ENCODE assay signal across 9 mouse cellular contexts in genomic region chr6:86747171-86747570, GRCm38 (mm10). TPM values are rescaled to one million over a fixed set of nuclear protein-coding genes. Genes with fewer than 3 reads are reported as not detected.
DNase-seq lines count a peak whose midpoint lies in the region; ATAC-seq and TF ChIP-seq lines count a peak whose summit lies in the region.
"Had no signal": no experiment of that assay in that cellular context is flagged by ENCODE, and none has a peak within 500 bp of the region (broad histone marks: within the 10 kb centered on the region; RNA-seq: fewer than 3 reads in every experiment).

No protein-coding gene starts in this region.

- POLR2A ChIA-PET in Patski (lab: Charles Lee) = interaction anchor here (1.0 to 1.2 kb wide), 2 partner anchors 11 to 15 kb away, joined by 3 read pairs; no protein-coding TSS in a partner anchor

- H3K36me3 ChIP-seq in hindbrain, embryonic 11.5 days (ENCODE audit: control insufficient read depth, insufficient read depth, low read length) = no peaks in the 10 kb centered on the region
- H3K36me3 ChIP-seq in hindbrain, embryonic 12.5 days = no peaks in the 10 kb centered on the region
- no peaks in the 10 kb centered on the region for H3K36me3 ChIP-seq in midbrain, embryonic 10.5 days
- H3K36me3 ChIP-seq: embryonic facial prominence, embryonic 12.5 days had no signal

- no peaks in the 10 kb centered on the region for H3K4me1 ChIP-seq in hindbrain, embryonic 11.5 days (replicated peaks; ENCODE audit: control insufficient read depth, insufficient read depth, low read length)
- no peaks in the 10 kb centered on the region for H3K4me1 ChIP-seq in hindbrain, embryonic 12.5 days
- no peaks in the 10 kb centered on the region for H3K4me1 ChIP-seq in midbrain, embryonic 10.5 days
- H3K4me1 ChIP-seq: embryonic facial prominence, embryonic 12.5 days had no signal

- in situ Hi-C loops in Patski (cut with MboI; ENCODE audit: low pct_unique_long_range_greater_than_20kb) = loop anchor here (10.0 kb wide), 1 partner anchor 278 kb away; no protein-coding TSS in a partner anchor

- no peak for ATAC-seq in hindbrain, embryonic 11.5 days (ENCODE audit: low FRiP score)
- no peak for ATAC-seq in hindbrain, embryonic 12.5 days (ENCODE audit: low FRiP score)
- ATAC-seq in Patski = no peak
- peak; percentile 73; the same call in 1 of the 2 replicates for ATAC-seq in common myeloid progenitor, adult 5-6 weeks (replicated peaks; ENCODE audit: low read depth, poor library complexity, severe bottlenecking)

- H3K27me3 ChIP-seq in hindbrain, embryonic 11.5 days (ENCODE audit: control insufficient read depth, insufficient read depth, low read length) = no peaks in the 10 kb centered on the region
- H3K27me3 ChIP-seq in hindbrain, embryonic 12.5 days = no peaks in the 10 kb centered on the region
- no peaks in the 10 kb centered on the region for H3K27me3 ChIP-seq in Patski
- no peaks in the 10 kb centered on the region for H3K27me3 ChIP-seq in midbrain, embryonic 10.5 days (ENCODE audit: low read depth, poor library complexity, severe bottlenecking)
- H3K27me3 ChIP-seq: embryonic facial prominence, embryonic 12.5 days had no signal

- H3K4me2 ChIP-seq in hindbrain, embryonic 11.5 days (replicated peaks; ENCODE audit: low read depth, low read length) = no peak overlapping the region
- H3K4me2 ChIP-seq in hindbrain, embryonic 12.5 days (replicated peaks) = no peak overlapping the region
- H3K4me2 ChIP-seq: embryonic facial prominence, embryonic 12.5 days had no signal

- no peaks in the 10 kb centered on the region for H3K9me3 ChIP-seq in hindbrain, embryonic 11.5 days (ENCODE audit: control insufficient read depth, low read length)
- no peaks in the 10 kb centered on the region for H3K9me3 ChIP-seq in hindbrain, embryonic 12.5 days (replicated peaks)
- no peaks in the 10 kb centered on the region for H3K9me3 ChIP-seq in midbrain, embryonic 10.5 days (replicated peaks)
- H3K9me3 ChIP-seq: embryonic facial prominence, embryonic 12.5 days had no signal

- peak; percentile 84 for TF ChIP-seq CTCF in Patski (IDR thresholded peaks at IDR 0.05)

- H3K27ac ChIP-seq in hindbrain, embryonic 11.5 days (ENCODE audit: low read depth, low read length) = no peak overlapping the region
- no peak overlapping the region for H3K27ac ChIP-seq in hindbrain, embryonic 12.5 days
- H3K27ac ChIP-seq in midbrain, embryonic 10.5 days (replicated peaks) = no peak overlapping the region
- H3K27ac ChIP-seq: embryonic facial prominence, embryonic 12.5 days had no signal

- CTCF ChIA-PET in Patski (lab: Charles Lee) = interaction anchor here (0.9 to 2.2 kb wide), 6 partner anchors 9 to 69 kb away, joined by 3 to 19 read pairs (median 3); no protein-coding TSS in a partner anchor

- DNase-seq in hindbrain, embryonic 11.5 days (ENCODE audit: low spot score) = peak; percentile 72
- DNase-seq in A20 (ENCODE audit: low read depth, low spot score) (peak; percentile 64), Patski (ENCODE audit: low read depth, low spot score) (no peak)
- DNase-seq in kidney, postnatal 36 days = peak; percentile 33 to 68
- DNase-seq in neural tube, embryonic 10.5 days (ENCODE audit: extremely low spot score, low spot score) = peak; percentile 34
- no peak for DNase-seq in midbrain, embryonic 10.5 days (ENCODE audit: low spot score)

- no peak overlapping the region for H3K4me3 ChIP-seq in hindbrain, embryonic 11.5 days (ENCODE audit: low read depth, low read length)
- no peak overlapping the region for H3K4me3 ChIP-seq in hindbrain, embryonic 12.5 days
- no peak overlapping the region for H3K4me3 ChIP-seq in midbrain, embryonic 10.5 days
- H3K4me3 ChIP-seq: embryonic facial prominence, embryonic 12.5 days had no signal

- no peak overlapping the region for H3K9ac ChIP-seq in hindbrain, embryonic 11.5 days (ENCODE audit: low read depth, low read length)
- H3K9ac ChIP-seq in hindbrain, embryonic 12.5 days = no peak overlapping the region
- H3K9ac ChIP-seq: embryonic facial prominence, embryonic 12.5 days had no signal

RNA-seq across cellular contexts. Expression of gene Gmcl1, which starts 14.0 kb away (rescaled TPM):
- polyA plus RNA-seq in hindbrain, embryonic 11.5 days (2014; fragmentation: Nextera tagmentation; extraction: Ambion mirVana) = 51.5 and 54.1 TPM in 2 replicates
- 63.9 and 64.4 TPM in 2 replicates for polyA plus RNA-seq in hindbrain, embryonic 12.5 days (2016; fragmentation: Nextera tagmentation; extraction: Ambion mirVana)
- polyA plus RNA-seq in Patski (2021) = 59.1 TPM
- 23.1 and 33.3 TPM in 2 replicates for total RNA-seq in common myeloid progenitor, adult 5-6 weeks (2017)
- polyA plus RNA-seq in midbrain, embryonic 10.5 days (2016; fragmentation: Nextera tagmentation; extraction: Ambion mirVana) = 33.9 and 34.0 TPM in 2 replicates

RNA-seq across cellular contexts. Expression of gene Anxa4, which starts 46.2 kb away (rescaled TPM):
- polyA plus RNA-seq in hindbrain, embryonic 11.5 days (2014; fragmentation: Nextera tagmentation; extraction: Ambion mirVana) = 8.2 and 11.7 TPM in 2 replicates
- 9.9 and 11.3 TPM in 2 replicates for polyA plus RNA-seq in hindbrain, embryonic 12.5 days (2016; fragmentation: Nextera tagmentation; extraction: Ambion mirVana)
- 388 TPM for polyA plus RNA-seq in Patski (2021)
- total RNA-seq in common myeloid progenitor, adult 5-6 weeks (2017) = 29.9 and 32.5 TPM in 2 replicates
- polyA plus RNA-seq in midbrain, embryonic 10.5 days (2016; fragmentation: Nextera tagmentation; extraction: Ambion mirVana) = 4.5 and 5.2 TPM in 2 replicates

Comparison
In these comparisons a context has a peak if more than half of its experiments do, and no peak if none do; other contexts are left out.
1. DNase-seq: peak in hindbrain, embryonic 11.5 days (single experiment), A20 (single experiment), kidney, postnatal 36 days (2 of 2) and neural tube, embryonic 10.5 days (single experiment); none in Patski (single experiment) and midbrain, embryonic 10.5 days (single experiment).
2. RNA of gene Anxa4, which starts 46.2 kb away (polyA plus RNA-seq): 388 TPM in Patski (single experiment); 8.2 to 11.7 TPM in hindbrain, embryonic 11.5 days, 9.9 to 11.3 TPM in hindbrain, embryonic 12.5 days and 4.5 to 5.2 TPM in midbrain, embryonic 10.5 days; every median in the first group is over 10 times any median in the second.